Mouse (Mus musculus) liver, embryonic 12.5 days (tissue): Measurements from ENCODE around the gene Bnipl. TPM values are rescaled to one million over a fixed set of nuclear protein-coding genes. Genes with fewer than 3 reads are reported as not detected.
"Not testable (repeated sequence)": the region's sequence is repeated elsewhere in the genome, so short reads cannot be mapped to it uniquely, and the experiment has no call there.

Source experiments
- ATAC-seq: fragments of 200-750 bp; cut with Nextera tagmentation; 2 replicates; pipeline ENCODE4 v1.8.0; 2017; ENCODE audit warnings: moderate number of reproducible peaks, mild to moderate bottlenecking, moderate library complexity
- H3K27ac ChIP-seq: fragments of 300-500 bp; sonication (generic); 2 replicates; pipeline ENCODE4 v1.5.1; 2016; ENCODE audit warnings: mild to moderate bottlenecking
- H3K27me3 ChIP-seq: fragments of 300-500 bp; sonication (generic); replicated peaks from 2 replicates; pipeline ENCODE4 v1.6.1; 2016; ENCODE audit warnings: mild to moderate bottlenecking, moderate library complexity
- H3K36me3 ChIP-seq: fragments of 300-500 bp; sonication (generic); 2 replicates; pipeline ENCODE4 v1.6.1; 2016; ENCODE audit warnings: mild to moderate bottlenecking, moderate library complexity
- H3K4me1 ChIP-seq: fragments of 300-500 bp; sonication (generic); 2 replicates; pipeline ENCODE4 v1.6.1; 2016
- H3K4me2 ChIP-seq: fragments of 300-500 bp; sonication (generic); 2 replicates; pipeline ENCODE4 v1.6.1; 2016; ENCODE audit warnings: mild to moderate bottlenecking, moderate library complexity
- H3K4me3 ChIP-seq: fragments of 300-500 bp; sonication (generic); 2 replicates; pipeline ENCODE4 v1.5.1; 2016; ENCODE audit warnings: mild to moderate bottlenecking, moderate library complexity
- H3K9ac ChIP-seq: fragments of 300-500 bp; sonication (generic); 2 replicates; pipeline ENCODE4 v1.6.1; 2016; ENCODE audit warnings: mild to moderate bottlenecking, moderate library complexity
- H3K9me3 ChIP-seq: fragments of 300-500 bp; sonication (generic); replicated peaks from 2 replicates; pipeline ENCODE4 v1.6.1; 2016; ENCODE audit warnings: mild to moderate bottlenecking, moderate library complexity
- WGBS: fragments of 180-500 bp; shearing (Covaris S2); methylation state at CpG from one replicate; pipeline ENCODE4 v1.1.7; 2016; ENCODE audit not compliant: insufficient replicate concordance; 5-methylcytosine and 5-hydroxymethylcytosine counted together
- polyA plus RNA-seq: library from polyadenylated mRNA; unstranded; fragments of >200 nt; fragmentation: Nextera tagmentation; extraction: Ambion mirVana; gene quantifications from 2 replicates; pipeline ENCODE4 v1.2.1, GENCODE M21; 2016

Gene Bnipl
- polyA plus RNA-seq, 1 experiment from 2014 or later = not detected

DNA sequence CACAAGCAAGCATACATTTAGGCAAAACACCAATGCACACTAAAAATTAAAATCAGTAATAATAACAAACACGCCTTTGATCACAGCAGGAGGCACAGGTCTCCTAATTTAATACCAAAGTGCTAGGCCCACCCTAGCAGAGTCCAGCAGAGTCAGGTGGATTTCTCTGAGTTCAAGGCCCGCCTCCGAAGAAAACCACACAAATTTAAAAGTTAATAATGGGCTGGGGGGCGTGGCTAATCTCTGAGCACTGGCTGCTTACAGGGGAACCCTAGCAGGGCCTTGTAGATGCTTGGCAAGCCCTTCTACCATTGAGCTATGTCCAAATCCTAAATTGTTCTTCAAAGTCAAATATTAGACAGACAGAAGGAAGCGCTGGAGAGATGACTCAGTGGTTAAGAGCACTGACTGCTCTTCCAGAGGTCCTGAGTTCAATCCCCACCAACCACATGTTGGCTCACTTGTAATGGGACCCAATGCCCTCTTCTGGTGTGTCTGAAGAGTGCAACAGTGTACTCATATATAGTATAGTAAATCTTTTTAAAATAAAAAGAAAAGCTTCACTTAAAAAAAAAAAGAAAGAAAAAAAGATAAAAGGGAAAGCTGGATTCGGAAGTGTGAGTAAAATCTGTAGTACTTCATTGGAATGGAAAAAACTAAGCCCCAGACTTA is 32.4 kb downstream of the Bnipl start:
- Histone ChIP-seq H3K4me3 (peak overlapping the region; percentile 92), H3K4me2 (peak overlapping the region; percentile 82)

DNA sequence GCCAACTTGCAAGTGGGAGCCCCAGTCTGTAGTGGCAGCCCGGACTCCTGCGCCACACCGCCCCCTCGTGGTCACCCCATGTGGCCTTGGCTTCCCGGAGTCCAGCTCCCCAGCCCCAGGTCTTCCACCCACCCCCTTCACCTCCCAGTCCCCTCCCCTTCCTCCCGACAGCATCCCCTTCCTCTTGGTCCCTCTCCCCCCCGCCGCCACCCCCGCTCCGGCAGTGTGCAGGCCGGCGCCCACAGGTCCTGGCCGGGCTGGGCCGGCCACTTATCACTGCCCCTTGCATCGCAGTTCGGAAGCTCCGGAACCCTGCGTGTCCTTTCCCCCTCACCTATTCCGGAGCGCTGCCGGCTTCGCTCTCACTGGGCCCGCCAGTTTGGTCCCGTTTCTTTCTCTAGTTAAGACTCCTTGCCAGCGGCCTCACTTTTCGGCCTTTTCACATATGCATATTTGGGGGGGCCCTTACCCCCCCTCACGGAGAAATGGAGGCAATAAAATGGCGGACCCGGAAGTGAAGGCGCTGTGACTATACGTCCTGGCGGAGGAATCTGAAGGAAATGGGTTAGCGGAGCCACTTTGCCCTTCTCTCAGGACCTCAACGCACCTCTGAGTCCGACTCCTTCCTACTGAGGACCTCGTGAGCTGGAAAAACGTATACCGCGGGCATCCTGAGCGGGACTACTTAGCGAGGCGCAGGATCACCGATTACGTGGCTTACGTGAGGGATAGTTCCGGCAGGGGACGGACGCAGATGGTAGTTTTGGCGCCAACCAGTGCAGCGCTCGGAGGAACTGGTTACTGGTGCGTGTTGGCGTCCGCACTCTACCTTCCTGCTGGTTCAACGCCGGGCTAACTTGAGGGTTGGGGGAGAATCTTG is 33.5 kb downstream of the Bnipl start, which contains the start of gene Gabpb2:
Gene Gabpb2, minus strand, starts transcription at position 662 of the 880 bp plus-strand sequence.
- WGBS = under 1% methylated on average over 56 of the region's 56 CpGs
- Histone ChIP-seq H3K27ac (peak within 1 kb of the TSS; percentile 97), H3K27me3 (no peaks in the 10 kb centered on the region), H3K9me3 (no peaks in the 10 kb centered on the region), H3K4me2 (peak within 1 kb of the TSS; percentile 82), H3K36me3 (peaks cover 67% of the 10 kb centered on the region), H3K4me3 (peak within 1 kb of the TSS; percentile 92), H3K4me1 (peaks cover 34% of the 10 kb centered on the region), H3K9ac (peak within 1 kb of the TSS; percentile 96)
- peak; percentile 87 for ATAC-seq

More for the DNA sequence above, 32.4 kb downstream of the Bnipl start:
- no peaks in the 10 kb centered on the region for H3K9me3 ChIP-seq
- H3K9ac ChIP-seq = peak overlapping the region; percentile 96
- H3K27me3 ChIP-seq = no peaks in the 10 kb centered on the region
- peaks cover 34% of the 10 kb centered on the region for H3K4me1 ChIP-seq
- no peak for ATAC-seq
- peak overlapping the region; percentile 97 for H3K27ac ChIP-seq
- peaks cover 71% of the 10 kb centered on the region for H3K36me3 ChIP-seq
- 44% methylated on average over 6 of the region's 6 CpGs for WGBS

DNA sequence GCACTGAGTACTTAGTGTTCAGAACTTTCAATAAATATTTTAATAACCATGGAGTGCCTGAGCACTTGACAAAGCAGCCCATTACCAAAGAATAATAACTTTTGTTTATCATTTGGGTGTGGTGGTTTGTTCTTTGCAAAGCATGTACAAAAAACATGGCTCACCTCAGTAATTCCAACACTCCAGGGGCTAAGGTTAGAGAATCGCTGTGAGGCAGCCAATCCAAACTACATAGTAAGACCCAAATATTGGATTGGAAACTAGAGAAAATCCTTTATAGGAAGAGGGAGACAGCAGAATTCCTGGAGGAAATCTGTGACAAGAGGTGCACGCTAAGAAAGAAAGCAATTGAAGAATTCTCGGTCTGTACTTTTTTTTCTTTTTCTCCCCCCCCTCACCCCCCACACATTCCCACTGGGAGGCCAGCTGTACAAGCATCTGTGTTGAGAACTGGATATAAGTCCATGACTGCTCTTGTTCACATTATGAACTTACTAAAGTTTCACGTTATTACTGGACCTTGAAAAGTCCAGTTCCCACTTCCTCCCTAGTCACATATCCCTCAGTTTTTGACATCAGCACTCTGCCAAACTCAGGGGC is 34.2 kb downstream of the Bnipl start:
- ATAC-seq = peak; percentile 19
- Histone ChIP-seq H3K9ac (peak overlapping the region; percentile 96), H3K4me1 (peaks cover 34% of the 10 kb centered on the region), H3K36me3 (peaks cover 68% of the 10 kb centered on the region), H3K27me3 (no peaks in the 10 kb centered on the region), H3K9me3 (no peaks in the 10 kb centered on the region), H3K27ac (peak overlapping the region; percentile 97), H3K4me2 (peak overlapping the region; percentile 82), H3K4me3 (peak overlapping the region; percentile 92)
- 15% methylated on average over 4 of the region's 4 CpGs for WGBS

DNA sequence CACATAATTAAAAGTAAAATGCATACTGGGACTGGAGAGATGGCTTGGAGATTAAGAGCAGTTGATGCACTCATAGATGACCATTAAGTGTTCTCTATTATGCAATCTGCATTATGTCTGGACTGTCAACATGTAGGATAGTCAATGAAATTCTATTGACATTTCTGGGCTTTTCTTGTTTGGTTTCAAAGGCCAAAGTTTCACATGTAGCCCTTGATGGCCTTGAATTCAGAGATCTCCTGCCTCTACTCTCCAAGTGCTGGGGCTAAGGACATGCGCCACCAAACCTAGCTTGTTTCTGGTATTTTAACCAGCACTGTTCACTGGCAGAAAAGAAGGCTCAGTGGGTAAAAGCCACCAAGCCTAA is 37.4 kb downstream of the Bnipl start:
- H3K36me3 ChIP-seq = peaks cover 74% of the 10 kb centered on the region
- no peak overlapping the region for H3K4me2 ChIP-seq
- no peak for ATAC-seq
- peaks cover 29% of the 10 kb centered on the region for H3K4me1 ChIP-seq
- H3K27ac ChIP-seq = peak overlapping the region; percentile 69
- WGBS = 77% methylated on average over 1 of the region's 1 CpGs
- H3K9me3 ChIP-seq = no peaks in the 10 kb centered on the region
- no peak overlapping the region for H3K9ac ChIP-seq
- H3K27me3 ChIP-seq = no peaks in the 10 kb centered on the region
- no peak overlapping the region for H3K4me3 ChIP-seq

DNA sequence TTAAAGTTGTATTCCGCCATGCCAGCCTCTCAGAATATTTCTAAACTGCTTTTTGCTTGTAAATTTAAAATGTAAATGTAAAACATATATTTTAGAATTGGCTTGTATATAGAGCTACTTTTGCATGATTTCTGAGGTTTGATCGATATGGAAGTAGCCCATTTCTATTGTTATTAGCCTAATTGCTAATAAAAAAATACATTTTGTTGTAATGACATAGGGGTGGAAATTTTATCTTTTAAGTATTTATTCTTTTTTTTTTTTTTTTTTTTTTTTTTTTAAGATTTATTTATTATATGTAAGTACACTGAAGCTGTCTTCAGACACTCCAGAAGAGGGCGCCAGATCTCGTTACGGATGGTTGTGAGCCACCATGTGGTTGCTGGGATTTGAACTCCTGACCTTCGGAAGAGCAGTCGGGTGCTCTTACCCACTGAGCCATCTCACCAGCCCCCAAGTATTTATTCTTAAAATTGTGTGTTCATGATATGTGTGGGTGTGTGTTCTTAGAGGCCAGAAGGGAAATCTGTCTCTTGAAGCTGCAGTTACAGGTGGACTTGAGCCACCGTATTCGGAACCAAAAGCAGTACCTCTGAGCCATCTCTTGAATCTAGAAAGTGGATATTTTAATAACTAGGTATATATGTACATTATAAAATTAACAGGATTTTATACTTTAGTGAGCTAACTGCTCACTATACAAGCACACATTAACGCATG is 37.9 kb downstream of the Bnipl start:
- not testable (repeated sequence) for H3K27ac ChIP-seq, ATAC-seq, H3K4me2 ChIP-seq, H3K9me3 ChIP-seq, H3K9ac ChIP-seq, H3K27me3 ChIP-seq, H3K4me3 ChIP-seq
- 84% methylated on average over 9 of the region's 10 CpGs for WGBS
- Histone ChIP-seq H3K36me3 (peaks cover 80% of the 10 kb centered on the region), H3K4me1 (peaks cover 23% of the 10 kb centered on the region)

DNA sequence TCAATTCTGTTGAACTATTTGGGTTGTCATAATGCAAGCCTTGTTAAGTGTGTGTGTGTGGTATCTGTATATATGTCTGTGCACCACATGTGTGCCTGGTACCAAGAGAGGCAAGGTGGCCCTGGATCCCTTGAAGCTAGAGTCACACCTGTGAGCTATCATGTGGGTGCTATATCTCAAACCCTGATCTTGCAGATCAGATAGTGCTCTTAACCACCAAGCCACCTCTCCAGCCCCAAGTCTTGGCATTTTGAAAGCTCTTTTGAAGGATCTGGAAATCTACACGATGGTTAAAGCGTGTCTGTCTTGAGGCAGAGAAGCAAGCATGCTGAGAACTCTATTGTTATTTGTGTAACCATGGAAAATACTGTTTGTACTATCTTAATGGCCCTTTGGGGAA is 40.4 kb downstream of the Bnipl start:
- H3K9me3 ChIP-seq = no peaks in the 10 kb centered on the region
- whole genome bisulfite sequencing = 86% methylated on average over 2 of the region's 2 CpGs
- ATAC-seq = no peak
- no peak overlapping the region for H3K4me2 ChIP-seq
- H3K4me3 ChIP-seq = no peak overlapping the region
- no peak overlapping the region for H3K27ac ChIP-seq
- no peaks in the 10 kb centered on the region for H3K27me3 ChIP-seq
- H3K36me3 ChIP-seq = peaks cover 95% of the 10 kb centered on the region
- no peak overlapping the region for H3K9ac ChIP-seq
- H3K4me1 ChIP-seq = peaks cover 9% of the 10 kb centered on the region; the same call in 1 of the 2 replicates

DNA sequence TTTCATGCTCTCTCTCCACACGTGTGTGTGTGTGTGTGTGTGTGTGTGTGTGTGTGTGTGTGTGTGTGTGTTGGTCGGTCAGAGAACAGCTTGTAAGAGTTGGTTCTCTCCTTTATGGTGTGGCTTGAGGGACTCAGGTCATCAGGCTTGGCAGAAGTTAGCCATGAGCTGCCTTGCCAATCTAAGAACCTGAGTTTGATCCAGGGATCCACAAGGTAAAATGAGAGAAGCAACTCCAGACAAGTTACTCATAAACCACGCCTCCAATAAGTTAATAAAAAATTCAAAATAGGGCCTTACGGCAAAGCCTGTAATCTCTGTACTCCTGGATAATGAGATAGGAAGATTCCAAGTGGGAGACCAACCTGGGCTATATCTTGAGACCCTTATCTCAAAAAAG is 42.7 kb downstream of the Bnipl start:
- no peaks in the 10 kb centered on the region for H3K27me3 ChIP-seq
- no peaks in the 10 kb centered on the region for H3K4me1 ChIP-seq
- H3K9ac ChIP-seq = no peak overlapping the region
- H3K9me3 ChIP-seq = no peaks in the 10 kb centered on the region
- peaks cover 96% of the 10 kb centered on the region for H3K36me3 ChIP-seq
- H3K4me3 ChIP-seq = no peak overlapping the region
- H3K27ac ChIP-seq = no peak overlapping the region
- no peak for ATAC-seq
- 81% methylated on average over 4 of the region's 4 CpGs for WGBS
- H3K4me2 ChIP-seq = no peak overlapping the region

DNA sequence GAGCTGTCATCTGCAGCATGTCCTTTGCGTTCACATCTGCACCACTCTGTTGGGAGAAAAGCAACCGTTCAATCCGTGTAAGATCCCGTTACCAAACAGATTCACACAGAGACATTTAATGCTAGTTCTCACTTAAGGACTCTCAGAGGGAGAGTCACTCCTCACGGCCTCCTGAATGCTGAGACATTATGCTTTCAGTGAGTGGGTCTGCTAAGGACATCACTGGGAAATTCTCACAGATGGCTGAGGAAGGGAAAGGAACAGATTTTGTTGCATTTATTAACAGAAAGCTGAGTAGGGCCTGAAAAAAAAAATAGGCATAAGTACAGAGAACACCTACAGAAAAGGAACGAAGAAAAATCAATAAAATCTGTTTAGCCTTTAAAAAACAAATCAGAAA is 47.1 kb downstream of the Bnipl start:
- no peak for ATAC-seq
- Histone ChIP-seq H3K27ac (no peak overlapping the region), H3K9ac (no peak overlapping the region), H3K9me3 (no peaks in the 10 kb centered on the region), H3K36me3 (peaks cover 100% of the 10 kb centered on the region), H3K4me1 (no peaks in the 10 kb centered on the region), H3K27me3 (no peaks in the 10 kb centered on the region), H3K4me2 (no peak overlapping the region), H3K4me3 (no peak overlapping the region)
- WGBS = 89% methylated on average over 6 of the region's 6 CpGs

DNA sequence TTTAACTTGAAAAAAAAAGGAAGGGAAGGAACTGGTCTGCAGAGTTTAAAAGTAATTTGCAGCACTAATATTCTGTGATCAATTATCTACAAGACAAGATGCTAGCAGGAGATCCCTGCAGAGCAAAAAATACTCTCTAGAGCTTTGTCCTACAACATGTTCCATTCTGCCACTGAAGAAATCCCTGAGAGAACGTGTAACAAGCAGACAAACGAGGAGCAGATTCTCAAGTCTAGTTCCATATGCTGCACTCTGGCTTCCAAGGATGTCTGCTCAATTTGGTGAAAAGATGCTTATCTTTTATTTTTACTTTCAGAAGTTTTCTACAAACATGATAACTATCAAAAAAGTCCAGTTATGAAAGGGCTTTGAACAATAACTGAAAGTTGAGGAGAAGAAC is 50.4 kb downstream of the Bnipl start:
- H3K9ac ChIP-seq = no peak overlapping the region
- ATAC-seq = no peak
- no peaks in the 10 kb centered on the region for H3K9me3 ChIP-seq
- no peak overlapping the region for H3K27ac ChIP-seq
- peaks cover 100% of the 10 kb centered on the region for H3K36me3 ChIP-seq
- 76% methylated on average over 2 of the region's 2 CpGs for WGBS
- H3K27me3 ChIP-seq = no peaks in the 10 kb centered on the region
- no peak overlapping the region for H3K4me2 ChIP-seq
- H3K4me1 ChIP-seq = no peaks in the 10 kb centered on the region
- H3K4me3 ChIP-seq = no peak overlapping the region

DNA sequence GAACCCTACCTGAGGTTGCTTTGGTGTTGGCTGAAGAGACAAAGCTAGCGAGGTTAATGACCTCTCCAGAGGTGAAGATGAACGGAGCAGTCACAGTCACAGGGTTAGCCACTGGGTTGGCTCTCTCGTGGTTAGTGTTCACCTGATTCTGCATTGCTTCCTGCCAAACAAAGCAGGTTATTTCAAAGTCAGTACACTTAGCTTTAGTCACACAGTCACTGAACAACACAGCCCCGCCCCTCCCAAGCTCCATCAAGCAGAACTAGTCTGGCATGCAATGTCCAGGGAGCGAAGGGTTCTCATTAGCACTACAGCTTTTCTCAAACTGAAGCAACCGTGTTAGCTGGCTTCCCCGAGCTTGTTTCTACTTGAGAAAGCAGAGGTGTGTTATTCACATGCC is 50.9 kb downstream of the Bnipl start:
- H3K36me3 ChIP-seq = peaks cover 100% of the 10 kb centered on the region
- no peak for ATAC-seq
- no peak overlapping the region for H3K4me2 ChIP-seq
- no peak overlapping the region for H3K9ac ChIP-seq
- H3K4me3 ChIP-seq = no peak overlapping the region
- H3K27ac ChIP-seq = no peak overlapping the region
- no peaks in the 10 kb centered on the region for H3K27me3 ChIP-seq
- no peaks in the 10 kb centered on the region for H3K9me3 ChIP-seq
- 84% methylated on average over 7 of the region's 7 CpGs for WGBS
- H3K4me1 ChIP-seq = no peaks in the 10 kb centered on the region

DNA sequence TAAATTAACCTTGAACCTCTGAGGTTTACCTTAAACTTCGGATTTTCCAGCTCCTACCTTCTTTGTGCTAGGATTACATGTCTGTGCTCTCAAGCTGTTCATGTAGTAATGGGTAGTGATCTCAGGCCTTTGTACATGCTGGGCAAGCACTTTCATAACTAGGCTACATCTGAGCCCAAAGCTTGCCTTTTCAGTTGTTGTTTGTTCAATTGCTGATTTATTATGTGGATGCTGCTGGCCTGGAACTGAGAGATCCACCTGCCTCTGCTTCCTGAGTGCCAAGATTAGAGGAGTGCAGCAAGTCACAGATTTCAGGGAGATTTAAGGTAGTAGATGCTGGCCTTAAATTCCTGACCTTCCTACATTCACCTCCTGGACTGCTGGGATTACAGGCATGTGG is 51.9 kb downstream of the Bnipl start:
- no peak overlapping the region for H3K27ac ChIP-seq
- H3K4me1 ChIP-seq = no peaks in the 10 kb centered on the region
- 64% methylated on average over 1 of the region's 1 CpGs for WGBS
- peaks cover 99% of the 10 kb centered on the region for H3K36me3 ChIP-seq
- no peak overlapping the region for H3K9ac ChIP-seq
- ATAC-seq = no peak
- H3K27me3 ChIP-seq = no peaks in the 10 kb centered on the region
- H3K4me3 ChIP-seq = no peak overlapping the region
- H3K9me3 ChIP-seq = no peaks in the 10 kb centered on the region
- H3K4me2 ChIP-seq = no peak overlapping the region
